Mouse (Mus musculus): ENCODE measurements around the gene Adcy1.

Gene Adcy1

GRCm38 (mm10) chr11:7069762-7070161, 6.5 kb downstream of the Adcy1 start:
- no peak for DNase-seq (ENCODE audit: low read depth, low spot score)

GRCm38 (mm10) chr11:7071617-7072016, 8.3 kb downstream of the Adcy1 start:
- no peak for DNase-seq (ENCODE audit: low read depth, low spot score)

GRCm38 (mm10) chr11:7073556-7073955, 10.3 kb downstream of the Adcy1 start:
- no peak for DNase-seq (ENCODE audit: low read depth, low spot score)

GRCm38 (mm10) chr11:7076510-7076909, 13.2 kb downstream of the Adcy1 start:
- DNase-seq (ENCODE audit: low read depth, low spot score), result no peak

- DNase-seq (ENCODE audit: low read depth, low spot score), result no peak
Observed at GRCm38 (mm10) chr11:7081893-7082292, 18.6 kb downstream of the Adcy1 start.

GRCm38 (mm10) chr11:7083911-7084310, 20.6 kb downstream of the Adcy1 start:
- no peak for DNase-seq (ENCODE audit: low read depth, low spot score)

GRCm38 (mm10) chr11:7085184-7085583, 21.9 kb downstream of the Adcy1 start:
- no peak for DNase-seq (ENCODE audit: low read depth, low spot score)

- no peak for DNase-seq (ENCODE audit: low read depth, low spot score)
Observed at GRCm38 (mm10) chr11:7091120-7091519, 27.8 kb downstream of the Adcy1 start.

- no peak for DNase-seq (ENCODE audit: low read depth, low spot score)
Observed at GRCm38 (mm10) chr11:7094844-7095243, 31.6 kb downstream of the Adcy1 start.

- DNase-seq (ENCODE audit: low read depth, low spot score), result no peak
Observed at GRCm38 (mm10) chr11:7101674-7102073, 38.4 kb downstream of the Adcy1 start.

- DNase-seq (ENCODE audit: low read depth, low spot score), result no peak
Observed at GRCm38 (mm10) chr11:7102256-7103194, 39.2 kb downstream of the Adcy1 start.

- no peak for DNase-seq (ENCODE audit: low read depth, low spot score)
Observed at GRCm38 (mm10) chr11:7105337-7105736, 42.0 kb downstream of the Adcy1 start.

- DNase-seq (ENCODE audit: low read depth, low spot score), result no peak
Observed at GRCm38 (mm10) chr11:7109131-7109530, 45.8 kb downstream of the Adcy1 start.

- no peak for DNase-seq (ENCODE audit: low read depth, low spot score)
Observed at GRCm38 (mm10) chr11:7113046-7113445, 49.8 kb downstream of the Adcy1 start.

- no peak for DNase-seq (ENCODE audit: low read depth, low spot score)
Observed at GRCm38 (mm10) chr11:7113687-7114086, 50.4 kb downstream of the Adcy1 start.

- DNase-seq (ENCODE audit: low read depth, low spot score), result no peak
Observed at GRCm38 (mm10) chr11:7114312-7114711, 51.0 kb downstream of the Adcy1 start.

- DNase-seq (ENCODE audit: low read depth, low spot score), result no peak
Observed at GRCm38 (mm10) chr11:7116647-7117046, 53.4 kb downstream of the Adcy1 start.

GRCm38 (mm10) chr11:7129319-7130051, 66.2 kb downstream of the Adcy1 start:
- no peak for DNase-seq (ENCODE audit: low read depth, low spot score)

- no peak for DNase-seq (ENCODE audit: low read depth, low spot score)
Observed at GRCm38 (mm10) chr11:7132736-7133387, 69.6 kb downstream of the Adcy1 start.

GRCm38 (mm10) chr11:7133736-7134135, 70.4 kb downstream of the Adcy1 start:
- no peak for DNase-seq (ENCODE audit: low read depth, low spot score)

- DNase-seq (ENCODE audit: low read depth, low spot score), result no peak
Observed at GRCm38 (mm10) chr11:7134319-7134718, 71.0 kb downstream of the Adcy1 start.

GRCm38 (mm10) chr11:7135301-7135700, 72.0 kb downstream of the Adcy1 start:
- DNase-seq (ENCODE audit: low read depth, low spot score), result no peak

All from brain, embryonic 18.5 days (tissue).